Mouse (Mus musculus): ENCODE measurements around the gene Gm49336.
A peak's percentile ranks its signal among the peaks of the same experiment; 100 is the strongest.

The Gm49336 gene

GRCm38 (mm10) chr14:60251281-60252003, at the start of gene Gm49336, which contains the start of gene Nupl1:
Gene Gm49336, minus strand, starts transcription at chr14:60251507.
Gene Nupl1, minus strand, starts transcription at chr14:60251431.
- peak; percentile 96 to 99 for DNase-seq (ENCODE audit: low spot score in 2 of 2)

- DNase-seq (ENCODE audit: low spot score in 2 of 2) = no peak
Observed at GRCm38 (mm10) chr14:60301024-60301423, 49.7 kb upstream of the Gm49336 start.

- DNase-seq (ENCODE audit: low spot score in 2 of 2) = peak in 1 of 2 experiments; percentile 13
Observed at GRCm38 (mm10) chr14:60300224-60300991, 49.1 kb upstream of the Gm49336 start.

- DNase-seq (ENCODE audit: low spot score in 2 of 2) = no peak
Observed at GRCm38 (mm10) chr14:60295531-60295930, 44.2 kb upstream of the Gm49336 start.

- DNase-seq (ENCODE audit: low spot score in 2 of 2) = no peak
Observed at GRCm38 (mm10) chr14:60290363-60290762, 39.1 kb upstream of the Gm49336 start.

- DNase-seq (ENCODE audit: low spot score in 2 of 2) = no peak
Observed at GRCm38 (mm10) chr14:60286194-60286863, 35.0 kb upstream of the Gm49336 start.

- no peak for DNase-seq (ENCODE audit: low spot score in 2 of 2)
Observed at GRCm38 (mm10) chr14:60275301-60276276, 24.3 kb upstream of the Gm49336 start.

GRCm38 (mm10) chr14:60273346-60273745, 22.0 kb upstream of the Gm49336 start:
- DNase-seq (ENCODE audit: low spot score in 2 of 2) = no peak

GRCm38 (mm10) chr14:60269333-60269732, 18.0 kb upstream of the Gm49336 start:
- no peak for DNase-seq (ENCODE audit: low spot score in 2 of 2)

- DNase-seq (ENCODE audit: low spot score in 2 of 2) = peak; percentile 92 to 96
Observed at GRCm38 (mm10) chr14:60264990-60265876, 13.9 kb upstream of the Gm49336 start, which contains the start of gene Mtmr6. Gene Mtmr6, plus strand, starts transcription at chr14:60265228.

GRCm38 (mm10) chr14:60262316-60262715, 11.0 kb upstream of the Gm49336 start:
- no peak for DNase-seq (ENCODE audit: low spot score in 2 of 2)

- no peak for DNase-seq (ENCODE audit: low spot score in 2 of 2)
Observed at GRCm38 (mm10) chr14:60257851-60258250, 6.5 kb upstream of the Gm49336 start.

- DNase-seq (ENCODE audit: low spot score in 2 of 2) = no peak
Observed at GRCm38 (mm10) chr14:60257101-60257500, 5.8 kb upstream of the Gm49336 start.

- no peak for DNase-seq (ENCODE audit: low spot score in 2 of 2)
Observed at GRCm38 (mm10) chr14:60256356-60256755, 5.0 kb upstream of the Gm49336 start.

- no peak for DNase-seq (ENCODE audit: low spot score in 2 of 2)
Observed at GRCm38 (mm10) chr14:60254774-60255173, 3.5 kb upstream of the Gm49336 start.

GRCm38 (mm10) chr14:60253466-60253865, 2.2 kb upstream of the Gm49336 start:
- no peak for DNase-seq (ENCODE audit: low spot score in 2 of 2)

- no peak for DNase-seq (ENCODE audit: low spot score in 2 of 2)
Observed at GRCm38 (mm10) chr14:60252004-60253000, 995 bp upstream of the Gm49336 start.

GRCm38 (mm10) chr14:60250879-60251278, 428 bp downstream of the Gm49336 start:
- DNase-seq (ENCODE audit: low spot score in 2 of 2) = no peak

- no peak for DNase-seq (ENCODE audit: low spot score in 2 of 2)
Observed at GRCm38 (mm10) chr14:60250366-60250765, 941 bp downstream of the Gm49336 start.
